Mouse (Mus musculus): ENCODE measurements around the gene Retnlg.

DNA sequence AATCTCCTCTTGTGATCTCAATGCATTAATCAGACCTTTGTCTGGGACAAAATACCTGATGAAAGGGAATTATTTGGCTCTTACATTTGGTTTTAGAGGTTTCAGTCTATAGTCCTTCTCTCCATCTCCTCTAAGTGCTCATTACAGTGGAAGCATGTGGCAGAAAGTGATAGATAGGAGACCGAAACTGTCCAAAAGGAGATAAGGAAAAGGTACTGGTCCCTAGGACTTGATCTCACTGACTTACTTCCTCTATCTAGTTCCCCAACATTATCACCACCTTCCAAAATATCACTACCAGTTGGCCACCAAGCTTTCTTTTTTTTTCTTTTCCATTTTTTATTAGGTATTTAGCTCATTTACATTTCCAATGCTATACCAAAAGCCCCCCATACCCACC lies 38.8 kb downstream of the Retnlg start:
- TF ChIP-seq POLR2A (IDR thresholded peaks at IDR 0.05; ENCODE audit: borderline replicate concordance, extremely low read depth, low read depth, low read length) (no peak), CTCF (IDR thresholded peaks at IDR 0.05; ENCODE audit: insufficient read depth, low read length) (no peak)

All from lung, adult 2 months (tissue).